16 mouse cellular contexts compared by ENCODE assay signal in the genomic region with DNA sequence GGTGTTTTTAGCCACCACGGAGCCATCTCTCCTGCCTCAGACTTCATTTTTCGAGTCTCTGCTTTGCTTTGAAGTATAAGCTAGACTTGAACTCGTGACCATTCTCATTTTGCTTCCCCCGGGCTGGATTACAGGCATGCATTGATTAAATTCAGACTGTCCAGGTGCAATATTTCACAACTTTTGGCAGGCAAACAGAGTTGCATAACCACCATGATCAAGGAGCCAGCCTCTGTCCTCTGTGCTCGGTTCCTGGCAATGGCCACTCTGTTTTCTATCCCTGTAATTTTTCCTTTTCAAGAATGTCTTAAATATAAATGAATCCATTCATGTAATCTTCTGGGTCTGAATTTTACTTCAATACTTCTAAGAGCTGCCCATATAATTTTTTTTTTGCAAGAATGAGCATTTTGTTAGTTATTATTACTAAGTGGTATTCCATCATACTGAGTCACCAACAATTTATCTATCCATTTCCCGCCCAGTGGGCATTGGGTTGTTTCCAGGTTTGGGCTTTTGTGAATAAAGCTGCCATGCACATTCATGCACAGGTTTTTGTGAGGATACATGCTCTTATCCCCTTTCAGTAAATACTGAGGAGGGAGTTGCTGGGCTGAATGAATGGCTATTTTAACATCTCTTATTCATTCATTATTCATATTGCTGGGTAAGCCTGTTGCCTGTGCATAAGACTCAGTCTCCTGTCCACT.
DNase-seq lines count a peak whose midpoint lies in the region; ATAC-seq and TF ChIP-seq lines count a peak whose summit lies in the region.
"Had no signal": no experiment of that assay in that cellular context is flagged by ENCODE, and none has a peak within 500 bp of the region (broad histone marks: within the 10 kb centered on the region; RNA-seq: fewer than 3 reads in every experiment).

No protein-coding gene starts in this region.

- ATAC-seq in midbrain, embryonic 15.5 days (replicated peaks), result no peak
- ATAC-seq in midbrain, embryonic 14.5 days (ENCODE audit: low FRiP score, low TSS enrichment), result no peak
- ATAC-seq: forebrain, embryonic 16.5 days; intestine, postnatal 0 days had no signal

- no peaks in the 10 kb centered on the region for H3K36me3 ChIP-seq in midbrain, embryonic 15.5 days (replicated peaks)
- no peaks in the 10 kb centered on the region for H3K36me3 ChIP-seq in midbrain, embryonic 14.5 days (ENCODE audit: control insufficient read depth, insufficient read depth, low read length)
- H3K36me3 ChIP-seq: heart, embryonic 15.5 days; liver, embryonic 13.5 days; midbrain, embryonic 10.5 days; neural tube, embryonic 12.5 days had no signal

- H3K9me3 ChIP-seq in midbrain, embryonic 15.5 days, result no peaks in the 10 kb centered on the region
- H3K9me3 ChIP-seq in midbrain, embryonic 14.5 days (ENCODE audit: control insufficient read depth, low read length), result no peaks in the 10 kb centered on the region
- H3K9me3 ChIP-seq: heart, embryonic 15.5 days; liver, embryonic 13.5 days; midbrain, embryonic 10.5 days; neural tube, embryonic 12.5 days had no signal

- H3K4me2 ChIP-seq in midbrain, embryonic 15.5 days, result no peak overlapping the region
- H3K4me2 ChIP-seq in midbrain, embryonic 14.5 days (ENCODE audit: low read length), result no peak overlapping the region
- H3K4me2 ChIP-seq: heart, embryonic 15.5 days; liver, embryonic 13.5 days; neural tube, embryonic 12.5 days had no signal

- no peak for TF ChIP-seq CTCF in gastrocnemius, adult 2 months (IDR thresholded peaks at IDR 0.05)
- no peak for TF ChIP-seq CTCF in layer of hippocampus, adult 2 months (conservative IDR thresholded peaks at IDR 0.05)

- 0 out of 2 replicates have a peak overlapping the region, but pooled peaks have one; percentile 35 for H3K27ac ChIP-seq in gastrocnemius, adult 2 months
- peak overlapping the region; percentile 66 for H3K27ac ChIP-seq in layer of hippocampus, adult 2 months
- H3K27ac ChIP-seq in midbrain, embryonic 15.5 days, result no peak overlapping the region
- H3K27ac ChIP-seq in midbrain, embryonic 14.5 days (replicated peaks; ENCODE audit: low read depth, low read length), result no peak overlapping the region
- H3K27ac ChIP-seq: heart, embryonic 15.5 days; left cerebral cortex, adult 2 months; liver, embryonic 13.5 days; midbrain, embryonic 10.5 days; neural tube, embryonic 12.5 days had no signal

- H3K9ac ChIP-seq in midbrain, embryonic 15.5 days, result no peak overlapping the region
- no peak overlapping the region for H3K9ac ChIP-seq in midbrain, embryonic 14.5 days (replicated peaks; ENCODE audit: low read length)
- H3K9ac ChIP-seq: heart, embryonic 15.5 days; liver, embryonic 13.5 days; neural tube, embryonic 12.5 days had no signal

- H3K4me1 ChIP-seq in midbrain, embryonic 15.5 days, result no peaks in the 10 kb centered on the region
- H3K4me1 ChIP-seq in midbrain, embryonic 14.5 days (ENCODE audit: control insufficient read depth, insufficient read depth, low read length), result no peaks in the 10 kb centered on the region
- H3K4me1 ChIP-seq: liver, embryonic 13.5 days; midbrain, embryonic 10.5 days; neural tube, embryonic 12.5 days had no signal

- intact Hi-C loops in gastrocnemius, adult 2 months (cut with DNase I), result no loop called here
- intact Hi-C loops in gastrocnemius, postnatal 14 days (cut with DNase I; ENCODE audit: low total_unique reads), result no loop called here

- peak; percentile 61 for DNase-seq in gastrocnemius, adult 2 months
- no peak for DNase-seq in gastrocnemius, postnatal 14 days
- DNase-seq in layer of hippocampus, adult 2 months (ENCODE audit: low spot score in 2 of 2), result no peak
- DNase-seq in layer of hippocampus, postnatal 10 days (ENCODE audit: low spot score in 2 of 2), result no peak
- peak; percentile 13 for DNase-seq in adipocyte (ENCODE audit: low spot score)
- peak; percentile 93 for DNase-seq in fibroblast of lung, adult 2 months (ENCODE audit: low read depth)
- DNase-seq in midbrain, embryonic 14.5 days, result no peak
- DNase-seq: liver, embryonic 13.5 days had no signal

- H3K4me3 ChIP-seq in gastrocnemius, adult 2 months, result no peak overlapping the region
- no peak overlapping the region for H3K4me3 ChIP-seq in layer of hippocampus, adult 2 months
- no peak overlapping the region for H3K4me3 ChIP-seq in midbrain, embryonic 15.5 days
- H3K4me3 ChIP-seq in midbrain, embryonic 14.5 days (replicated peaks; ENCODE audit: low read depth, low read length), result no peak overlapping the region
- H3K4me3 ChIP-seq: heart, embryonic 15.5 days; left cerebral cortex, adult 2 months; liver, embryonic 13.5 days; midbrain, embryonic 10.5 days; neural tube, embryonic 12.5 days had no signal

- WGBS in midbrain, embryonic 15.5 days, result 86% methylated on average over 6 of the region's 6 CpGs
- 83% methylated on average over 6 of the region's 6 CpGs for WGBS in midbrain, embryonic 14.5 days

- H3K27me3 ChIP-seq in midbrain, embryonic 15.5 days (replicated peaks), result no peaks in the 10 kb centered on the region
- H3K27me3 ChIP-seq in midbrain, embryonic 14.5 days (ENCODE audit: control insufficient read depth, insufficient read depth, low read length), result no peaks in the 10 kb centered on the region
- H3K27me3 ChIP-seq: CH12.LX; heart, embryonic 15.5 days; liver, embryonic 13.5 days; neural tube, embryonic 12.5 days had no signal

Comparison
In these comparisons a context has a peak if more than half of its experiments do, and no peak if none do; other contexts are left out.
1. DNase-seq: peak in gastrocnemius, adult 2 months (single experiment), adipocyte (single experiment) and fibroblast of lung, adult 2 months (single experiment); none in gastrocnemius, postnatal 14 days (single experiment), layer of hippocampus, adult 2 months (0 of 2), layer of hippocampus, postnatal 10 days (0 of 2) and midbrain, embryonic 14.5 days (single experiment).
2. H3K27ac ChIP-seq: peak in gastrocnemius, adult 2 months (single experiment) and layer of hippocampus, adult 2 months (single experiment); none in midbrain, embryonic 15.5 days (single experiment) and midbrain, embryonic 14.5 days (single experiment).